Mouse (Mus musculus) heart, embryonic 16.5 days (tissue): ENCODE results near the gene Tmem259. TPM values are rescaled to one million over a fixed set of nuclear protein-coding genes. Genes with fewer than 3 reads are reported as not detected.
A peak's percentile ranks its signal among the peaks of the same experiment; 100 is the strongest.

Experiments
- ATAC-seq: fragments of 200-750 bp; cut with Nextera tagmentation; replicated peaks from 2 replicates; pipeline ENCODE4 v1.8.0; 2017; ENCODE audit warnings: moderate number of reproducible peaks; ENCODE audit not compliant: insufficient read depth, low FRiP score; ENCODE audit errors: extremely low read depth
- H3K27ac ChIP-seq: fragments of 300-500 bp; sonication (generic); 2 replicates; pipeline ENCODE4 v1.5.1; 2014; ENCODE audit warnings: mild to moderate bottlenecking, low read length, control low read depth, moderate library complexity
- H3K27me3 ChIP-seq: fragments of 300-500 bp; sonication (generic); 2 replicates; pipeline ENCODE4 v1.6.1; 2014; ENCODE audit warnings: low read length, mixed read lengths; ENCODE audit not compliant: control insufficient read depth, insufficient read depth
- H3K36me3 ChIP-seq: fragments of 300-500 bp; sonication (generic); 2 replicates; pipeline ENCODE4 v1.6.1; 2014; ENCODE audit not compliant: control insufficient read depth, insufficient read depth
- H3K4me1 ChIP-seq: fragments of 300-500 bp; sonication (generic); 2 replicates; pipeline ENCODE4 v1.6.1; 2014; ENCODE audit warnings: low read length, mixed read lengths; ENCODE audit not compliant: control insufficient read depth, insufficient read depth
- H3K4me2 ChIP-seq: fragments of 300-500 bp; sonication (generic); 2 replicates; pipeline ENCODE4 v1.6.1; 2014; ENCODE audit warnings: low read depth, mild to moderate bottlenecking, control low read depth, low read length
- H3K4me3 ChIP-seq: fragments of 300-500 bp; sonication (generic); 2 replicates; pipeline ENCODE4 v1.5.1; 2014; ENCODE audit warnings: mild to moderate bottlenecking, control low read depth, low read length
- H3K9ac ChIP-seq: fragments of 300-500 bp; sonication (generic); 2 replicates; pipeline ENCODE4 v1.6.1; 2014; ENCODE audit warnings: low read length, control low read depth
- H3K9me3 ChIP-seq: fragments of 300-500 bp; sonication (generic); replicated peaks from 2 replicates; pipeline ENCODE4 v1.6.1; 2016; ENCODE audit warnings: low read length; ENCODE audit not compliant: control insufficient read depth
- WGBS: fragments of 180-500 bp; shearing (Covaris S2); extraction: QIAGEN DNeasy Blood & Tissue Kit; methylation state at CpG from one replicate; pipeline ENCODE4 v1.1.7; 2014; 5-methylcytosine and 5-hydroxymethylcytosine counted together
- polyA plus RNA-seq: library from polyadenylated mRNA; unstranded; fragments of >200 nt; fragmentation: Nextera tagmentation; extraction: Ambion mirVana; gene quantifications from 2 replicates; pipeline ENCODE4 v1.2.1, GENCODE M21; 2015

The Tmem259 gene
- polyA plus RNA-seq, 1 experiment from 2014 or later: 10.6 TPM

DNA sequence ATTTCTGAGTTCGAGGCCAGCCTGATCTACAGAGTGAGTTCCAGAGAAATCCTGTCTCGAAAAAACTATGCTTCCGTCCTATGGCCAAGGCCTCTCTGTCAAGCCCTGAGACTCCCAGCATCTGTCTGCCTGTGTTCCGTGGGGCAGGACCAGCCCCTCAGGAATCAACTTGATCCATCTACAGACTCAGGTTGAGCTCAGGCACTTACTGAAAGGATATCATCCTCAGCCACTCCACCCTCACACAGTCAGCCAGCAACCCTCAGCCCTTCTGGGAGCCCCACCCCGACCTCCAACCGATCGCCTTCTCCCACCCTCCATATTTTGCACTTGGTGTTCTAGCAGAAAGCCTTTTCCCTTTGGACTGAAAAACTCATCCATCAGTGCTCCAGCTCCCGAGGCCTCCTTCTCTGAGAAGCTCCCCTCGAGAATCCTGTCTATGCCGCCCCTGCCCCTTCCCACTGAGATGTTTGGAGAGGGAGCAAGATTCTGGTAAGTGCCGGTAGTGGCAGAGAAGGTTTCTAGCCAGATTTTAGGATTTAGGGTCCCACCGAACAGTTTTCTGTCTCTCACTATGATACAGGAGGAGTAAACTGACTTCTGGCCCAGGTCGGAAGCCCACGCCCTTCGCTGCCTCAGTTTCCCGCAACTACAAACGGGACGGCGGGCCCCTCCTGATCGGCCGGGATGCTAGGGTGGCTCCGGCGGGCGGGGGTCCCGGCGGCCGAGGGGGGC lies 3.8 kb upstream of the Tmem259 start:
- no peak for ATAC-seq
- WGBS: 8% methylated on average over 27 of the region's 27 CpGs
- H3K9ac ChIP-seq: peak overlapping the region; percentile 95
- H3K27ac ChIP-seq: peak overlapping the region; percentile 98
- H3K9me3 ChIP-seq: peaks cover 3% of the 10 kb centered on the region
- no peaks in the 10 kb centered on the region for H3K27me3 ChIP-seq
- peak overlapping the region; percentile 89 for H3K4me3 ChIP-seq
- H3K4me1 ChIP-seq: peaks cover 41% of the 10 kb centered on the region
- H3K36me3 ChIP-seq: peaks cover 23% of the 10 kb centered on the region
- H3K4me2 ChIP-seq: peak overlapping the region; percentile 81

DNA sequence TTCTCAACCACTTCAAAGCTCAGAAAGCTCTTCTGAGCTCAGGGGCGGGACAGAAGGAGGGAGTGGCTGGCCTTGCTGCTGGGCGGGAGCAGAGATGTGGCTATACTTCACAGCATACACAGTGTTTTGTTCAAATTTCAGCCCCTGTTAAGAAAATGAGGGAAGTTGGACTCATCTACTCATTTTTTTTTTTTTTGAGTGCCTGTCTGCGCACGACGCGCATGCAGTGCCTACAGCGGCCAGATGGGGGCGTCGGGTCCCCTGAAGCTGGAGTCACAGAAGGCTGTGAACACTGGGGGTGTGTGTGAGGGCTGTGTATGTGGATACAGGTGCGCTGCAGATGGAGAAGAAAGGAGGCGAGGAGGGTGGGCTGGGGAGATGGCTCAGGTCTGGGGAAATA lies 2.8 kb upstream of the Tmem259 start:
- H3K9ac ChIP-seq: peak overlapping the region; percentile 95; the same call in 1 of the 2 replicates
- H3K27me3 ChIP-seq: no peaks in the 10 kb centered on the region
- H3K36me3 ChIP-seq: peaks cover 13% of the 10 kb centered on the region
- 8% methylated on average over 11 of the region's 11 CpGs for WGBS
- peak overlapping the region; percentile 98 for H3K27ac ChIP-seq
- peaks cover 3% of the 10 kb centered on the region for H3K9me3 ChIP-seq
- H3K4me1 ChIP-seq: peaks cover 46% of the 10 kb centered on the region
- ATAC-seq: no peak
- no peak overlapping the region for H3K4me3 ChIP-seq
- peak overlapping the region; percentile 99 for H3K4me2 ChIP-seq

- WGBS: 12% methylated on average over 6 of the region's 6 CpGs
- peak overlapping the region; percentile 86 for H3K4me3 ChIP-seq
- no peaks in the 10 kb centered on the region for H3K27me3 ChIP-seq
- H3K27ac ChIP-seq: peak overlapping the region; percentile 98
- H3K4me1 ChIP-seq: peaks cover 52% of the 10 kb centered on the region
- no peak for ATAC-seq
- peak overlapping the region; percentile 99 for H3K4me2 ChIP-seq
- no peaks in the 10 kb centered on the region; the same call in 1 of the 2 replicates for H3K9me3 ChIP-seq
- H3K36me3 ChIP-seq: peaks cover 7% of the 10 kb centered on the region
- peak overlapping the region; percentile 79 for H3K9ac ChIP-seq
Observed at GRCm38 (mm10) chr10:79986232-79986878, 2.2 kb upstream of the Tmem259 start.

GRCm38 (mm10) chr10:79985334-79986231 lies 1.5 kb upstream of the Tmem259 start:
- Histone ChIP-seq H3K27ac (peak overlapping the region; percentile 98), H3K36me3 (no peaks in the 10 kb centered on the region), H3K4me2 (peak overlapping the region; percentile 99), H3K4me3 (peak overlapping the region; percentile 86), H3K9me3 (no peaks in the 10 kb centered on the region), H3K9ac (peak overlapping the region; percentile 79), H3K27me3 (no peaks in the 10 kb centered on the region), H3K4me1 (peaks cover 52% of the 10 kb centered on the region)
- WGBS: 2% methylated on average over 35 of the region's 35 CpGs
- no peak for ATAC-seq

GRCm38 (mm10) chr10:79984871-79985270 lies 741 bp upstream of the Tmem259 start:
- Histone ChIP-seq H3K4me2 (peak overlapping the region; percentile 99), H3K4me3 (peak overlapping the region; percentile 86), H3K9me3 (no peaks in the 10 kb centered on the region), H3K36me3 (no peaks in the 10 kb centered on the region), H3K4me1 (peaks cover 58% of the 10 kb centered on the region), H3K27me3 (no peaks in the 10 kb centered on the region), H3K27ac (peak overlapping the region; percentile 98), H3K9ac (peak overlapping the region; percentile 96)
- under 1% methylated on average over 22 of the region's 22 CpGs for WGBS
- peak; percentile 89 for ATAC-seq

DNA sequence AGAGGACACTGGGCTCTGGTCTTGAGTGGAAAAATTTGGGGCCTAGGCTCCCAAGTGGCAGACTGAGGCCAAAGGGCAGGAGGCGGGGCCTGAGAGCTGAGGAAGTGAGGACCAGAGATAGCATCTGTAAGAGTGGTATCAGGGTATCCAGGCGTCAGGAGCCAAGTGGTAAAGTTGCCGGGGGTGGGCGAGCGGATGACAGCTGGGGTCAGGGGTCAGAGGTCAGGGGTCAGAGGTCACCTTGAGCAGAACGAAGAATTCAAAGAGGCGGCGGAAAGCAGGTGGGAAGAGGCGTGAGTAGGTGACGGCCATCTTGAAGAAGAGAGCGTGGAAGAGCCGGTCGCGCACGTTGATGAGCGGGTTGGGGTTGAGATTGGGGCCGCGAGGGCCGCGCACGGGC lies 460 bp downstream of the Tmem259 start:
- peaks cover 6% of the 10 kb centered on the region for H3K36me3 ChIP-seq
- H3K4me1 ChIP-seq: peaks cover 50% of the 10 kb centered on the region
- H3K27me3 ChIP-seq: no peaks in the 10 kb centered on the region
- H3K4me3 ChIP-seq: peak overlapping the region; percentile 86
- no peak for ATAC-seq
- 2% methylated on average over 19 of the region's 21 CpGs for WGBS
- H3K9ac ChIP-seq: peak overlapping the region; percentile 96
- H3K27ac ChIP-seq: peak overlapping the region; percentile 98
- H3K9me3 ChIP-seq: no peaks in the 10 kb centered on the region
- H3K4me2 ChIP-seq: peak overlapping the region; percentile 99

DNA sequence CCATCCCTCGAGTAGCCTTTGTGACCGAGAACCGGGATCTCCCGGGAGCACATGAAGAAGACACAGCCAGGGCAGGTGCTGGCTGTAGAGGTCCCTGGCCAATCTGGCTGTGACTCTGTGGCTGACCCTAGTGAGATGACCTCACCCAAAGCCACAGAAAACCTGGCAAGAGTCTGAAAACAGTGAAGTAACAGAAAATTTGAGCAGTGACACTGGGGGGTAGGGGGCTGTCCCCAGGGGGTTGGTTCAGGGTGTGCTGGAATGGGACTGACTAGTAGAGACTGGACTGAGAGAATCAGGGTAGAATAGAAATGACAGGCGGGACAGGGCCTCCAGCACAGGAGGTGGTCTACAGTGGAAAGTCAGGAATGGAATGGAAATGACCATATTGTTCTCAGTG lies 925 bp downstream of the Tmem259 start:
- Histone ChIP-seq H3K4me1 (peaks cover 50% of the 10 kb centered on the region), H3K4me2 (peak overlapping the region; percentile 99), H3K9ac (peak overlapping the region; percentile 96), H3K27me3 (no peaks in the 10 kb centered on the region), H3K4me3 (peak overlapping the region; percentile 86), H3K9me3 (no peaks in the 10 kb centered on the region), H3K27ac (peak overlapping the region; percentile 98), H3K36me3 (peaks cover 10% of the 10 kb centered on the region)
- 71% methylated on average over 5 of the region's 5 CpGs for WGBS
- ATAC-seq: no peak

GRCm38 (mm10) chr10:79979401-79980155 lies 4.6 kb downstream of the Tmem259 start:
- ATAC-seq: no peak
- 88% methylated on average over 22 of the region's 22 CpGs for WGBS
- no peak overlapping the region for H3K27ac ChIP-seq
- H3K9ac ChIP-seq: peak overlapping the region; percentile 35; the same call in 1 of the 2 replicates
- no peaks in the 10 kb centered on the region for H3K27me3 ChIP-seq
- H3K9me3 ChIP-seq: no peaks in the 10 kb centered on the region
- H3K4me3 ChIP-seq: no peak overlapping the region
- peaks cover 41% of the 10 kb centered on the region for H3K36me3 ChIP-seq
- peaks cover 26% of the 10 kb centered on the region for H3K4me1 ChIP-seq
- no peak overlapping the region for H3K4me2 ChIP-seq
